Mouse (Mus musculus): ENCODE measurements around the gene Tmsb10.

GRCm38 (mm10) chr6:73002391-73002790 lies 43.8 kb upstream of the Tmsb10 start:
- no peak for TF ChIP-seq GATA1 (IDR thresholded peaks at IDR 0.05; ENCODE audit: borderline replicate concordance, low read length)
- no peak for TF ChIP-seq FLI1 (IDR thresholded peaks at IDR 0.05; ENCODE audit: low read length)

Measured in megakaryocyte, embryonic 14.5 days (primary cell).